Mouse (Mus musculus) embryonic stem cell, embryonic (primary cell): Measurements from ENCODE around the gene Fyco1.
"Not testable (repeated sequence)": the region's sequence is repeated elsewhere in the genome, so short reads cannot be mapped to it uniquely, and the experiment has no call there.

Source experiments
- CTCF ChIA-PET, 4 experiments: fragments of 300-600 bp in 2 of 4; fragments of 350-600 bp in 2 of 4; sonication (Branson Sonifier 250); formaldehyde crosslinking; loops; one replicate each; lab custom pipeline; 2022; ENCODE audit warnings: inconsistent platforms in 2 of 4; lab: Charles Lee
- POLR2A ChIA-PET, 4 experiments: fragments of 300-600 bp in 2 of 4; fragments of 350-600 bp in 2 of 4; sonication (Branson Sonifier 250); formaldehyde crosslinking; loops; one replicate each; lab custom pipeline; 2022; ENCODE audit warnings: antibody characterized with exemption in 4 of 4, inconsistent platforms in 1 of 4; lab: Charles Lee

Gene Fyco1

GRCm38 (mm10) chr9:123763771-123764170 is 87.9 kb downstream of the Fyco1 start:
- POLR2A ChIA-PET, result no interaction called here
- CTCF ChIA-PET, result no interaction called here

GRCm38 (mm10) chr9:123762886-123763285 is 88.8 kb downstream of the Fyco1 start:
- POLR2A ChIA-PET, result no interaction called here
- CTCF ChIA-PET, result no interaction called here

GRCm38 (mm10) chr9:123760806-123761205 is 90.9 kb downstream of the Fyco1 start:
- POLR2A ChIA-PET, result interaction anchor here in 1 of 4 experiments (1.0 kb wide), 1 partner anchor 232 kb away, joined by 3 read pairs; the partner anchor contains the start of gene Sacm1l
- CTCF ChIA-PET, result interaction anchor here in 1 of 4 experiments (0.6 kb wide), 1 partner anchor 91 kb away, joined by 3 read pairs; no protein-coding TSS in a partner anchor

GRCm38 (mm10) chr9:123758645-123759044 is 93.1 kb downstream of the Fyco1 start:
- ChIA-PET POLR2A (no interaction called here), CTCF (no interaction called here)

GRCm38 (mm10) chr9:123758156-123758555 is 93.5 kb downstream of the Fyco1 start:
- CTCF ChIA-PET, result no interaction called here
- POLR2A ChIA-PET, result no interaction called here

GRCm38 (mm10) chr9:123757326-123757725 is 94.4 kb downstream of the Fyco1 start:
- CTCF ChIA-PET, result no interaction called here
- POLR2A ChIA-PET, result no interaction called here

- CTCF ChIA-PET, result no interaction called here
- POLR2A ChIA-PET, result no interaction called here
Measured at GRCm38 (mm10) chr9:123756752-123757151, 94.9 kb downstream of the Fyco1 start.

- CTCF ChIA-PET, result no interaction called here
- POLR2A ChIA-PET, result interaction anchor here in 2 of 4 experiments (0.8 to 0.9 kb wide), 2 partner anchors 23 to 97 kb away, joined by 3 read pairs; no protein-coding TSS in a partner anchor
Measured at GRCm38 (mm10) chr9:123754333-123754732, 97.4 kb downstream of the Fyco1 start.

- POLR2A ChIA-PET, CTCF ChIA-PET: not testable (repeated sequence)
Measured at GRCm38 (mm10) chr9:123749687-123750086, 102.0 kb downstream of the Fyco1 start.

- ChIA-PET POLR2A (no interaction called here), CTCF (no interaction called here)
Measured at GRCm38 (mm10) chr9:123740799-123741198, 110.9 kb downstream of the Fyco1 start.
